Mouse (Mus musculus): Measurements from ENCODE around the gene Ppp1r3c. TPM values are rescaled to one million over a fixed set of nuclear protein-coding genes. Genes with fewer than 3 reads are reported as not detected.

Gene Ppp1r3c
- polyA plus RNA-seq (2012; rRNA removed) = 3.6 and 4.9 TPM in 2 replicates

GRCm38 (mm10) chr19:36736537-36736936, at the start of gene Ppp1r3c:
Gene Ppp1r3c (minus strand): TSS chr19:36736653.

Other genes starting within 250 kb of the Ppp1r3c start
- gene Hectd2, start 182.0 kb downstream of the Ppp1r3c start, polyA plus RNA-seq (2012; rRNA removed) = 3.0 and 5.7 TPM in 2 replicates
- 74.3 and 122 TPM in 2 replicates for gene Tnks2, start 97.6 kb upstream of the Ppp1r3c start, polyA plus RNA-seq (2012; rRNA removed)
- 29.6 and 49.4 TPM in 2 replicates for gene Fgfbp3, start 183.0 kb upstream of the Ppp1r3c start, polyA plus RNA-seq (2012; rRNA removed)
- gene Btaf1, start 189.4 kb upstream of the Ppp1r3c start, polyA plus RNA-seq (2012; rRNA removed) = 13.9 and 20.0 TPM in 2 replicates